In genomic region chr14:76672442-76672841, GRCm38 (mm10) we compare ENCODE assay signal across 20 mouse cellular contexts.
DNase-seq lines count a peak whose midpoint lies in the region; ATAC-seq and TF ChIP-seq lines count a peak whose summit lies in the region.
"Had no signal": no experiment of that assay in that cellular context is flagged by ENCODE, and none has a peak within 500 bp of the region (broad histone marks: within the 10 kb centered on the region; RNA-seq: fewer than 3 reads in every experiment).

No protein-coding gene starts in this region.

- DNase-seq in midbrain, embryonic 10.5 days (ENCODE audit: low spot score) = no peak
- no peak for DNase-seq in midbrain, postnatal 0 days (ENCODE audit: low spot score)
- no peak for DNase-seq in liver, embryonic 13.5 days
- no peak for DNase-seq in liver, postnatal 0 days
- no peak for DNase-seq in layer of hippocampus, adult 8-10 months (ENCODE audit: low spot score in 2 of 2)
- no peak for DNase-seq in layer of hippocampus, adult 9-10 months (ENCODE audit: low spot score)
- DNase-seq: adrenal gland, adult 8-10 months; adrenal gland, postnatal 36 days; cerebellum, adult 2 months; cerebellum, postnatal 10 days; embryo, embryonic 11 days; forebrain, postnatal 0 days; gastrocnemius, postnatal 36 days; heart, adult 11 months; heart, postnatal 36 days had no signal

- H3K9ac ChIP-seq in midbrain, postnatal 0 days (replicated peaks; ENCODE audit: low read length, poor library complexity, severe bottlenecking) = no peak overlapping the region
- no peak overlapping the region for H3K9ac ChIP-seq in liver, embryonic 13.5 days
- H3K9ac ChIP-seq in liver, postnatal 0 days (replicated peaks) = no peak overlapping the region
- H3K9ac ChIP-seq: embryonic facial prominence, embryonic 12.5 days; forebrain, embryonic 13.5 days; forebrain, postnatal 0 days; heart, embryonic 13.5 days; hindbrain, embryonic 15.5 days had no signal

- 0 out of 2 replicates have a peak overlapping the region, but pooled peaks have one; percentile 33 for H3K27ac ChIP-seq in midbrain, embryonic 10.5 days (replicated peaks)
- H3K27ac ChIP-seq in midbrain, postnatal 0 days (ENCODE audit: low read depth, low read length) = no peak overlapping the region
- no peak overlapping the region for H3K27ac ChIP-seq in liver, embryonic 13.5 days
- no peak overlapping the region for H3K27ac ChIP-seq in liver, postnatal 0 days (ENCODE audit: low read depth)
- H3K27ac ChIP-seq: embryonic facial prominence, embryonic 12.5 days; forebrain, embryonic 13.5 days; hindbrain, embryonic 15.5 days had no signal

- TF ChIP-seq EP300 in liver, postnatal 0 days (IDR thresholded peaks at IDR 0.05; ENCODE audit: low read depth) = peak; percentile 53; the same call in 1 of the 2 replicates

- no peak overlapping the region for H3K4me3 ChIP-seq in midbrain, embryonic 10.5 days
- H3K4me3 ChIP-seq in midbrain, postnatal 0 days (ENCODE audit: low read depth, low read length) = no peak overlapping the region
- H3K4me3 ChIP-seq in liver, embryonic 13.5 days (replicated peaks) = no peak overlapping the region
- no peak overlapping the region for H3K4me3 ChIP-seq in liver, postnatal 0 days (ENCODE audit: low read depth, low read length)
- H3K4me3 ChIP-seq: embryonic facial prominence, embryonic 12.5 days; forebrain, embryonic 13.5 days; heart, embryonic 13.5 days; hindbrain, embryonic 15.5 days had no signal

- no peak overlapping the region for H3K4me2 ChIP-seq in midbrain, postnatal 0 days (ENCODE audit: low read depth, low read length, poor library complexity, severe bottlenecking)
- H3K4me2 ChIP-seq in liver, embryonic 13.5 days = peak overlapping the region; percentile 24
- no peak overlapping the region for H3K4me2 ChIP-seq in liver, postnatal 0 days (ENCODE audit: low read depth, low read length)
- H3K4me2 ChIP-seq: embryonic facial prominence, embryonic 12.5 days; forebrain, embryonic 13.5 days; heart, embryonic 13.5 days; hindbrain, embryonic 15.5 days had no signal

- 87% methylated on average over 2 of the region's 2 CpGs for WGBS in midbrain, embryonic 10.5 days
- WGBS in midbrain, postnatal 0 days = 56% methylated on average over 2 of the region's 2 CpGs
- 24% methylated on average over 2 of the region's 2 CpGs for WGBS in liver, embryonic 13.5 days (ENCODE audit: insufficient replicate concordance)
- 54% methylated on average over 2 of the region's 2 CpGs for WGBS in liver, postnatal 0 days (ENCODE audit: insufficient replicate concordance)

- H3K36me3 ChIP-seq in midbrain, embryonic 10.5 days = no peaks in the 10 kb centered on the region
- H3K36me3 ChIP-seq in midbrain, postnatal 0 days (ENCODE audit: insufficient read depth, low read length) = no peaks in the 10 kb centered on the region
- no peaks in the 10 kb centered on the region for H3K36me3 ChIP-seq in liver, embryonic 13.5 days
- no peaks in the 10 kb centered on the region for H3K36me3 ChIP-seq in liver, postnatal 0 days (replicated peaks; ENCODE audit: insufficient read depth, low read length)
- H3K36me3 ChIP-seq: embryonic facial prominence, embryonic 12.5 days; heart, embryonic 13.5 days; hindbrain, embryonic 15.5 days had no signal

- no peaks in the 10 kb centered on the region for H3K27me3 ChIP-seq in midbrain, embryonic 10.5 days (ENCODE audit: low read depth, poor library complexity, severe bottlenecking)
- H3K27me3 ChIP-seq in midbrain, postnatal 0 days (ENCODE audit: insufficient read depth, low read length) = no peaks in the 10 kb centered on the region
- H3K27me3 ChIP-seq in liver, embryonic 13.5 days = no peaks in the 10 kb centered on the region
- H3K27me3 ChIP-seq in liver, postnatal 0 days (ENCODE audit: insufficient read depth, low read length) = no peaks in the 10 kb centered on the region
- H3K27me3 ChIP-seq: CH12.LX; embryonic facial prominence, embryonic 12.5 days; forebrain, embryonic 13.5 days; heart, embryonic 13.5 days; hindbrain, embryonic 15.5 days had no signal

- H3K9me3 ChIP-seq in midbrain, embryonic 10.5 days (replicated peaks) = no peaks in the 10 kb centered on the region
- no peaks in the 10 kb centered on the region for H3K9me3 ChIP-seq in midbrain, postnatal 0 days (ENCODE audit: low read length)
- H3K9me3 ChIP-seq in liver, embryonic 13.5 days (replicated peaks) = no peaks in the 10 kb centered on the region
- H3K9me3 ChIP-seq in liver, postnatal 0 days (ENCODE audit: low read length) = no peaks in the 10 kb centered on the region
- H3K9me3 ChIP-seq: embryonic facial prominence, embryonic 12.5 days; forebrain, embryonic 13.5 days; heart, embryonic 13.5 days; hindbrain, embryonic 15.5 days had no signal

- TF ChIP-seq CTCF in midbrain, postnatal 0 days (IDR thresholded peaks at IDR 0.05) = no peak
- TF ChIP-seq CTCF in liver, postnatal 0 days (IDR thresholded peaks at IDR 0.05; ENCODE audit: low read depth) = no peak

- peaks cover 32% of the 10 kb centered on the region for H3K4me1 ChIP-seq in midbrain, embryonic 10.5 days
- no peaks in the 10 kb centered on the region for H3K4me1 ChIP-seq in midbrain, postnatal 0 days (ENCODE audit: insufficient read depth, low read length)
- H3K4me1 ChIP-seq in liver, embryonic 13.5 days (replicated peaks) = peaks cover 25% of the 10 kb centered on the region
- peaks cover 13% of the 10 kb centered on the region; the same call in 1 of the 2 replicates for H3K4me1 ChIP-seq in liver, postnatal 0 days (ENCODE audit: insufficient read depth)

- no peak for ATAC-seq in midbrain, postnatal 0 days (ENCODE audit: low FRiP score)
- peak; percentile 65 for ATAC-seq in liver, embryonic 13.5 days (ENCODE audit: low read depth)
- ATAC-seq in liver, postnatal 0 days = peak; percentile 41; the same call in 1 of the 2 replicates
- ATAC-seq: forebrain, embryonic 13.5 days; forebrain, postnatal 0 days had no signal
